Mouse (Mus musculus): ENCODE measurements at regions not wholly inside any gene's neighbourhood (a gene's known extent, or its start where the extent isn't known, plus 50 kb on each side); places are given as distances from the start of the nearest gene placed in this dataset.

- DNase-seq: no peak
Observed at GRCm38 (mm10) chr16:95839512-95840253, 137.8 kb downstream of the Ets2 start.

DNA sequence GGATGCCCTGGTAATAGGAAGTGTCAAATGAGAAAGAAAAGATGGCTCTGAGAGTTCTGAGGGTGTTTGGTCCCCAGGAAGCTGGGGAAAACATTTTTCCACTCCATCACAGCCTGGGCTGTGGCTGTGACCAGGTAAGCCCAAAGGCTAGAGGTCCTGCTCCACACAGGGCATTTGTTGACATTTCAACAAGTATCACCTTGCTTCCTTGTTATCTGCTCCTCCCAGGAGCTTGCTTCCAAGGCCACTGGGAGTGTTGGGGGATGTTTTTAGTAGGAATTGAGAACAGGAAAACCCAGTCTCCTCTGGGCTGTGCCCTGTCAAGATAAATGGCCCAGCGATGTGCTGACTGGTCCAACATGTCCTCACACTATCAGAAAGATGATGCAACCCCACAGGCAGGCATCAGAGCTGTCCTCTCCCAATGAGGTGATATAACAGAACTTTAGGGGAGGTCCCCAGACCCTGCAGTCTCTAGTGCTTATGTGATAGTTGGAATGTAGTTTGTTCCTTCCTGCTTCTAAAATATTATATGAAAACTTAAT lies 137.1 kb downstream of the Ets2 start:
- DNase-seq: no peak

GRCm38 (mm10) chr16:95838478-95838846 lies 136.6 kb downstream of the Ets2 start:
- no peak for DNase-seq

DNA sequence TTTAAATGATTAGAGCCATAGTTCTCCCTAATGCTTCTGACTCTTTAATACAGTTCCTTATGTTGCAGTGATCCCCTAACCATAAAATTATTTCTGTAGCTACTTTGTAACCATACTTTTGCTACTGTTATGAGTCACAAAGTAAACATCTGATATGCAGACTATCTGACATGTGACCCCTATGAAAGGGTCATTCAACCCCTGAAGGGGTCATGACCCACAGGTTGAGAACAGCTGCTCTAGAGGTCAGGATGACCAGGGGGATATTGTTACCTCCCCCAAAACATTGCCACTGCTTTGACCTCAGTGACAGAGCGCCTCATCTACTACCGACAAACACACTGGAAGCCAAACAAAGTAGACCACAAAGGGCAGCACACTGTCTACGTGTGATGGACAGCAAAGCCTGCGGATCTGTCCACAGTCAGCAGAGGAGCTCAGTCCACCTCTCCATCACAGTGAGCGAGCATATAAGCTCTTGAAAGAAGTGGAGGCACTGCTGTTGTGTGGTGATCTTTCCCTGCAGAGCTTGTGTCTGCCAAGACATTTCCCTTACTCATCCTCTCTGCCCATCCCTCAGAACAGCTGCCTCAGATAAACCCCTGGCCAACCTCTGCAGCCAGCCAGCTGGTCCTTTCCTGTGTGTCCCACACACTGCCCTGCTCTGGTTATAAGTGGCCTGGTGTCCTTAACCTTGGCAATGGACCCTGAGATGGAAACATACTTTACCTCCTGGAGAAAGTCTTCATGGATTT lies 136.0 kb downstream of the Ets2 start:
- DNase-seq: no peak

DNA sequence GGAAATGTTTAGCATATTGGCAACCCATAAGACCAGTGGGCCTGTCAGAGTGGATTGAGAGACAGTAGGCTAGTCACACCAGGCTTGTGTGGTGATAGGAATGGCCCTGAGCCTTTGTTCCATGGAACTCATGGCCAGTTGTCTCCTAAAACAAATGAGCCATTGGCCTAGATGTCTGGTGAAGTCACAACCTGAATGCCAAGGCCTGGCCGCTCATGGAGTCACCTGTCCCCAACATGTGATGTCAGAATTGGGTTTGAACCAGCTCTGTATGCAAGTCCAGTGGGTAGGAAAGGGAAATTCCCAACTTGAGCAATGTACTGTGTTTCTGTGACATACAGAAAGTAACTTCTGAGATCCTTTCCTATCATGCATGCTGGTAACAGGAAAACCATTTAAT lies 134.1 kb downstream of the Ets2 start:
- no peak for DNase-seq

DNA sequence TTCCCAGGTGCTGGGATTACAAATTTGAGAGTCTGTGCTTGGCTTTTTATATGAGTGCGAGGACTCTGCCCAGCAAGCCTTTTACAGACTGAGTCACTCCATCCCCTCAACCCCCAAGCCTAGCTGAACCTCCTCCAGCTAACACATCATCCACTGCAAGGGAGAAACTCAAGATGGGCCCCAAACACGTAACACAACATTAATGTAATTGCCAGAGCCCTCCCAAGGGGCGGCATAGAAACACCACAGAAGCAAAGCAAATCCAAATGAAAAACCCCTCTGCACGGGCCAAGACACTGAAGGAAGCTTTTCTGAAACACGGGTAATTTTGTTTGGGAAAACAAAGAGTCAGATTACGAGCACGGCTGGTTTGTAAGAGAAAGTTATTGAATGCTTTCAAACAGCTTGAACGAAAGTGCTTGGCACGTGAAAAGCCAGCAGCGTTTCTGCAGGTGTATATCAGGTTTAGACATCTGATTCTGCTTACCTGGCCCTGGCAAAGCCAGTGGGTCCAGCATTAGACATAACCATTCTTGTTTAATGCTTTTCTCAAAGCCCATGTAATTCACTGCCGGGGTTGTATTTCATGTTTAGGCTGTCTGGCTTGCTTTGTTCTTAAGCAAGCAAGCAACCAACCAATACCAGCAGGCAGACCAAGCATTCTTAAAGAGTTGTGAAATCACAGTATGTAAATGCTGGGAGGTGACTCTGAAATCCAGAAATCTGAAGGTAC lies 132.8 kb downstream of the Ets2 start:
- peak in 1 of 2 experiments; percentile 41 for DNase-seq

DNA sequence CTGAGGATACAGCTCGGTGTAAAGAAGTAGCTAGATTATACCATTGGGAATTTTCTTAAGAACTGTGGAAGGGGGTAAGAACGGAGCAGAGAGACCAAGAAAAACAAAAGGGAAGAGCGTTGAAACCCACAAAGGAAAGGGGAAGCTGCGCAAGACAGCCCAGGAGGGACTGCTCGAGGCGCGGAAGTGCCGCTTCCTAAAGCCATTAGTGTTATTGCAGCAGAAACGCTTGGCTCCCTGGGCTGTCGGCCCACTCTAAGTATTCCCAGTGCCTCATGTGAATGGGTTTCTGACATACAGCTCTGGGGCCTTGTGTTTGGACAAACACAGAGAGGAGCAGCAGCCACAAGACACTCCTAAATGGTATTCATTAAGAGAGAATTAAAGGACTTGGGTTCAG lies 131.6 kb downstream of the Ets2 start:
- DNase-seq: peak; percentile 64 to 80

DNA sequence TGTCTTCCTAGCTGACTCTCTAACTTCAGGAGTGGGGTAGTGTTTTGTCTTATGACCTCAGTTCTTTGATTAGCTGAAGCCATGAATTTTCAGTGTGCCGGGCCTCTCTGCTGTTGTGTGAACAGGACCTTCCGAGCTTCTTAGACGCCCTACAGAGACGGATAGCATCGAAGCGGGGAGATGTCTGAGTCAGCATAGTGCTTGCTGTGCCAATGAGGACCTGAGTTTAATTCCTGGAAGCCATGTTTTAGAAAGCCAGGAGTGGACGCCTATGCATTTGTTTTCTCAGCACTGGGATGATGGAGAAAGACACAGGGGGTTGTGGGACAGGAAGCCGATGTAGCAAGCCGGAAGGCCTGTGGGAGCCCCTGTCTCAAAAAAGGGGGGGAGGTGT lies 130.5 kb downstream of the Ets2 start:
- DNase-seq: no peak

- DNase-seq: peak; percentile 60 to 75
Observed at GRCm38 (mm10) chr16:95831566-95832345, 129.9 kb downstream of the Ets2 start.

GRCm38 (mm10) chr16:95827402-95827737 lies 125.5 kb downstream of the Ets2 start:
- DNase-seq: peak in 1 of 2 experiments; percentile 35

DNA sequence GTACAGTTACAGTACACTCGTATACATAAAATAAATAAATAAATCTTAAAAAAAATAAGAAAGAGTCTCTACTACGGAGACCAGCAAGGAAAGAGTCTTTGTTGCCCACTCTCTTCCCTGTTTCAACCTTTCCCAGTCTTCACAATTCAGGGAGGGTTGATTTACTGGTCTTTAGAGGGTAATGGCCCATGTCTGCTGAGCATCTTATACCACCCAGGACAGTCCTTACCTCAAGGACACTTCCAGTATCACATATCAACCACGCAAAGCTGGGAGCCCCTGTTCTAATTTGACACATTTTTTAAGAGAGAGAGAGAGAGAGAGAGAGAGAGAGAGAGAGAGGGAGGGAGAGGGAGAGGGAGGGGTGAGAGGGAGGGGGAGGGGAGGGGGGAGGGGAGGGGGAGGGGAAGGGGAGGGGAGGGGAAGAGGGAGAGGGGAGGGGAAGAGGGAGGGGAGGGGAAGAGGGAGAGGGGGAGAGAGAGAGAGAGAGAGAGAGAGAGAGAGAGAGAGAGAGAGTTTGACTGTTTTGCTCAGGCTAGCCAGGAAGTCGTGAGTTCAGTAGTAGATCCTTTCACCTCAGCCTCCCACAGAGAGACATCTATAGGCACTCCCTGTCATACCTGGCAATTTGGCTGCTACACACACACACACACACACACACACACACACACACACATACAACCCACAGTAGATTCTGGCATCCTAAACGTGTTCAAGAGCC lies 125.0 kb downstream of the Ets2 start:
- no peak for DNase-seq

DNA sequence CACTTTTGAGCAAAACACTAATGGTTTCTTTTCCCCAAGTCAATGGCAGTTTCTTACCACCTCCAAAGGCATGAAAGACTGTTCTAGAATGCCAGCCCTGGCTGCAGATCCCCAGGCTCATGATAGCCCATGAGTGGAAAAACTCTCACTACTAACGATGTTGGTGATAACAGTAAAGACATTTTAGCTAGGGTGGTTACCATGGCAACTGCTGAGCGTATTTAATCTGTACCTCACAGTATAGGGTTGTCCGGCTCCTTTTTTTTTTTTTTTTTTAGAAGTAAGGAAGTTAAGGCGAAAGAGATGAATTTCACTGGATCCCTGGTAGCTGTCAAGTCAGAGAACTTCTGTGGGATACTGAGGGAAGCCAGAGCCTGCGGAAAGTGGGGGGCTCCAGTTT lies 123.8 kb downstream of the Ets2 start:
- DNase-seq: no peak

GRCm38 (mm10) chr16:95824720-95825534 lies 123.1 kb downstream of the Ets2 start:
- DNase-seq: peak; percentile 82 to 87

DNA sequence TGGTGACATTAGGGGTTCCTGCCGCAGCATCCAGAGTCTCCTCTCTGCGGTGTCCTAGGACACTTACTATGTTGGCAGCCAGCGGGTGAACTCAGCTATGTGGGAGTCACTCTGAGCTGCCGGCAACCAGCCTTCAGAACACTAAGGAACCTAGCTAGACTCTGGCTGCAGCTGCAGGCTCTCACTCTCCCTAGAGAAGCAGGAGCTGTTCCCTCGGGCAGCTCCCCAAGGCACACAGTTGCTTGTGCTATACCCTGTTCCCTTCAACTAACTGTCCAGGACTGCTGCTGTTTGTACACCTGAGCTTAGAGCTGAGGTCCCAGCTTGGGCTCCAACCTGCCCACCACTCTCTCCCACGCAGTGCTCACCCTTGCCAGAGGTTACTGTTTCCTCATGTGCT lies 121.9 kb downstream of the Ets2 start:
- peak; percentile 17 to 43 for DNase-seq

- no peak for DNase-seq
Observed at GRCm38 (mm10) chr16:95821080-95821479, 119.2 kb downstream of the Ets2 start.

DNA sequence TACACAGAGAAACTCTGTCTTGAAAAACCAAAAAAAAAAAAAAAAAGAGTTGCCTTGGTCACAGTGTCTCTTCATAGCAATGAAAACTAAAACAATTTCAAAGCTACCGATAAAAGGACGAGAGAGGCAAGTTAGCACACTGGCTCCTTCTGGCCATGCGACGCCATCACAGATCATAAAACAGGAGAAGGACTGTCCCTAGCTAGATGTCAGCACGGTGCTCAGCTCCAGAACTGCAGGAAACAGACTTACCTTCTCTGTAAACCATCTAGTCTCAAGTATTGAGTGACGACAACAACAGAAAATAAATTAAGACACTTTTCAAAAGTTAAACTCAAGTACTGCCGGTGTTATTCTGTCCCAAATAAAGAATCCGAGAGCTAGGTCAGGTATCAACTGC lies 118.7 kb downstream of the Ets2 start:
- no peak for DNase-seq

DNA sequence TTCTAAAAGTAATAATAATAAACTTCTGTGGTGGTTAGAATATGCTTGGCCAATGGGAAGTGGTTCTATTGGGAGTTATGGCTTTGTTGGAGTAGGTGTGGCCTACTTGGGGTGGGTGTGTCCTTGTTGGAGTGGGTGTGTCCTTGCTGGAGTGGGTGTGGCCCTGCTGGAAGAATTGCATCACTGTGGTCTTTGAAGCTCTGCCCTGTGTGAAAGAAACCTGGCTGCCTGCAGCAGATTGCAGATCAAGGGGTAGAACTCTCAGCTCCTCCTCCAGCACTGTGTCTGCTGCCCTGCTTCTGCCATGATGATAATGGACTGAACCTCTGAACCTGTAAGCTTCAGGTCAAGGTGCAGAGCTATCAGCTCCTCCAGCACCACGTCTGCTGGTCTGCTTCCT lies 118.1 kb downstream of the Ets2 start:
- DNase-seq: no peak

DNA sequence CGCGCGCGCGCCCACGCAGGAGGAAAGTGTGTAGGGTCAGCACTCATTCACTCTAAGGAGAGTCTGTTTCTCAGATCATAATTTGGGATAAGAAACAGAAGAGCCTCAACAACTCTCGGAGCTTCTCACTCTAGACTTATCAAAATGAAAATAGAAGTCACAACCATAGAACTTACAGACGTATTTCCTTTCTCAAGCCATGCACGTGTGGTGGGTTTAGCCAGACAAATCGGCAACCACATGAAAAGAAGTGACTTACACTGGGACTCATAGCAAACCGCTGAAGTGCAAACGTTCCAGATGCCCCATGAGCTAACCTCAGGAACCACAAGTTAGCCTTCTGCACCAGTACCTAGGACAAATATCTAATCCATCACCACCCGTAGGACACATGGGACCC lies 114.1 kb downstream of the Ets2 start:
- DNase-seq: no peak

DNA sequence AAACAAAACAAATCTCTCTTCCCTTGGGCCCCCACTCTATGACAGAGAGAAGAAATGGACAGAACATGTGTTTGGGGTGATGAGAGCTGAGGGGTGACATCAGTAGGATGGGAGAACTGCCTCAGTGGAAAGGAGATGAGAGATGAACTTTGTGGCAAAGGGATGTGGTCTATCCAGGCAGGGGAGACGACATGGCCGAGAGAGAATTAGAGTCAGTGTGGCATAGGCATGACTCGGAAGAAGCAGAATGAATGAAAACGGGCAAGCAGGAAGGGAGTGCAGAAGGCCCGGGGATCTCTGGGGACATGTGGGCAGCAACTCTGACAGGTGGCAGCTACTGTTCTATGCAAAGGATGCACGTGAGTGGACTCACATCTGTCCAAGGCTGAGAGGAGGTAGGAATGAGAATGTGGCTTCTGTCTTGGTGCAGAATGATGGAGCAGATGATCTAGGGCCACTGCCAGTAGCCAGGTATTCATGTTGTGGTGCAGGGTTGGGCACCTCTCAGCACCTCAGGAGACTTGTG lies 113.4 kb downstream of the Ets2 start:
- no peak for DNase-seq

DNA sequence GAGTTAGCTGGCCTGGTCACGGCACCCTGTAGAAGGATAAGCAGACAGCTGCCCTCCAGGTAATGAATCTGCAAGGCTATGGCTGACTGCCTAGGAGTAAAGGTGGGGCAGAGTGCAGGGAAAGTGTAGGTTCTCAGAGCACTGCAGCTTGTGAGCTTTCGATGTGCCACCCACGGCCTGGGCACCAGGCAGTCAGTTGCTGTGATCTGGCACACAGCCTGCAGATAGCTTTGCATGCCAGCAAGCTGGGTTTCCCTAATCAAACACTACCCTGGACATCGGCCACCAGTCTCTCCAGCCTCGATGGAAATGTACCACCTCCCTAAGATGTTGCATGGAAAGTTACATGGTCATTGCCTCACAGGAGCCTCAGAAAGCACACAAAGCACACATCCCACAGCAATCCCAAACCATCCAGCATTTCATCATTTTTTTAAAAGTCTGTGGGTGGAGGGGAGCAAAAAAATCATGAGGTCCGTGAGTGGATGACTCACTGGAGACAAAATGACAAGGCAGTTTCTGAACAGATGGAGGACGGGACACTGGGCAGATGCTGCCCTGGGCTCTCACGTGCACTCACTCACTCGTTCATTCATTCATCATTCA lies 112.7 kb downstream of the Ets2 start:
- peak; percentile 57 to 70 for DNase-seq

GRCm38 (mm10) chr16:95811092-95811491 lies 109.2 kb downstream of the Ets2 start:
- DNase-seq: peak; percentile 62 to 81
